Mouse (Mus musculus) intestine, postnatal 0 days (tissue): ENCODE measurements at regions not wholly inside any gene's neighbourhood (a gene's known extent, or its start where the extent isn't known, plus 50 kb on each side); places are given as distances from the start of the nearest gene placed in this dataset.

ENCODE experiments used
- ATAC-seq: fragments of 200-750 bp; cut with Nextera tagmentation; 2 replicates; pipeline ENCODE4 v1.8.0; 2017; ENCODE audit warnings: mild to moderate bottlenecking, moderate TSS enrichment, moderate library complexity
- H3K27ac ChIP-seq: fragments of 300-500 bp; sonication (generic); 2 replicates; pipeline ENCODE4 v1.5.1; 2014; ENCODE audit warnings: mild to moderate bottlenecking, low read depth, low read length, moderate library complexity
- H3K27me3 ChIP-seq: fragments of 300-500 bp; sonication (generic); replicated peaks from 2 replicates; pipeline ENCODE4 v1.6.1; 2014; ENCODE audit warnings: low read length, mixed read lengths; ENCODE audit not compliant: control insufficient read depth, insufficient read depth
- H3K36me3 ChIP-seq: fragments of 300-500 bp; sonication (generic); 2 replicates; pipeline ENCODE4 v1.6.1; 2014; ENCODE audit warnings: mild to moderate bottlenecking, moderate library complexity; ENCODE audit not compliant: control insufficient read depth, insufficient read depth
- H3K4me1 ChIP-seq: fragments of 300-500 bp; sonication (generic); replicated peaks from 2 replicates; pipeline ENCODE4 v1.6.1; 2014; ENCODE audit warnings: antibody characterized with exemption, low read length, mixed read lengths; ENCODE audit not compliant: control insufficient read depth, insufficient read depth
- H3K4me2 ChIP-seq: fragments of 300-500 bp; sonication (generic); replicated peaks from 2 replicates; pipeline ENCODE4 v1.6.1; 2014; ENCODE audit warnings: low read depth, mild to moderate bottlenecking, moderate library complexity
- H3K4me3 ChIP-seq: fragments of 300-500 bp; sonication (generic); 2 replicates; pipeline ENCODE4 v1.5.1; 2014; ENCODE audit warnings: low read depth, low read length
- H3K9ac ChIP-seq: fragments of 300-500 bp; sonication (generic); 2 replicates; pipeline ENCODE4 v1.6.1; 2014; ENCODE audit warnings: mild to moderate bottlenecking, low read depth, low read length
- H3K9me3 ChIP-seq: fragments of 300-500 bp; sonication (generic); 2 replicates; pipeline ENCODE4 v1.6.1; 2016; ENCODE audit warnings: mixed run types; ENCODE audit not compliant: control insufficient read depth
- CTCF ChIP-seq: sonication (generic); IDR thresholded peaks from 2 replicates; pipeline ENCODE4 v1.5.1; 2016; ENCODE audit warnings: low read depth, mild to moderate bottlenecking, control low read depth, antibody characterized with exemption, moderate library complexity
- WGBS: fragments of 180-500 bp; shearing (Covaris S2); extraction: QIAGEN DNeasy Blood & Tissue Kit; methylation state at CpG from one replicate; pipeline ENCODE4 v1.1.7; 2014; 5-methylcytosine and 5-hydroxymethylcytosine counted together

DNA sequence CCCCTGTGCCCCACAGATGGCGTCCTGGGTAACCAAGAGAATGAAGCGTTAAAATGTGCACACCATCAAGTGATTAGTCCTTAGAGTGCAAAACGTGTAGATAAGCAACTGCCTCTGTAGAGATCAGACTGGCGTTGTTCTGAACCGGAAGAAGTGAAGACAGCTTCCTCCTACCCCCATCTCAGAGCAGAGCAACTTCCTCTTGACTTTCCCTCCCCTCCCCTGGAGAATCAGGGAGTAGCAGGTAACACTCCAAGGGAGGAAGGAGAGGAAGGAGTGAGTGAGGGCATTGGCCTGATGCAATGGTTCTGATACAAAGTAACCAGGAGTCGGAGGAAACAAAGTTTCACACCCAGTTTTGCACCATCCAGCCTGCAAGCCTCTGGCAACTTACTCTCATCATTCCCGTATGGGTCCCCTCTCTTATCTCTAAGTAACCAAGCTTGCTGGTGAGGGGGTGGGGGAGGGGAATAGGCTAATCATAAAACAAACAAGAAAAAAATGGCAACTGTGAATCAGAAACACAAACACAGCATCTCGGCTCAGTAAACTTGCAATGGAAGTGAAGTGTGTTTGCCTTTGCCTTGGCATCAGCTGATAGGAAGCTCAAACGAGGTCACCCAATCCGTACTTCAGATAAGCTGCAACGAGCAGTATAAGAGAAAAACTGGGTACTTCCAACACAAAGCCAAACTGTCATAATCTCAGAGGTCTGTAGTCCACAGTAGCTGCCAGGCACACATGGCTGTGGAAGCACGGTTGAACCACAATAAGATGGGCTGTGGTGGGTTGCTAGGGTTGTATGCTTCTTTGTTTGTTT is 83.7 kb upstream of the Mon1b start:
- Histone ChIP-seq H3K4me3 (no peak overlapping the region), H3K4me2 (no peak overlapping the region), H3K27ac (no peak overlapping the region), H3K9me3 (no peaks in the 10 kb centered on the region), H3K9ac (no peak overlapping the region), H3K36me3 (no peaks in the 10 kb centered on the region), H3K27me3 (no peaks in the 10 kb centered on the region), H3K4me1 (no peaks in the 10 kb centered on the region)
- ATAC-seq, result no peak
- 58% methylated on average over 12 of the region's 12 CpGs for WGBS
- no peak for TF ChIP-seq CTCF

GRCm38 (mm10) chr8:113552826-113553225 is 82.6 kb upstream of the Mon1b start:
- WGBS, result 80% methylated on average over 5 of the region's 5 CpGs

DNA sequence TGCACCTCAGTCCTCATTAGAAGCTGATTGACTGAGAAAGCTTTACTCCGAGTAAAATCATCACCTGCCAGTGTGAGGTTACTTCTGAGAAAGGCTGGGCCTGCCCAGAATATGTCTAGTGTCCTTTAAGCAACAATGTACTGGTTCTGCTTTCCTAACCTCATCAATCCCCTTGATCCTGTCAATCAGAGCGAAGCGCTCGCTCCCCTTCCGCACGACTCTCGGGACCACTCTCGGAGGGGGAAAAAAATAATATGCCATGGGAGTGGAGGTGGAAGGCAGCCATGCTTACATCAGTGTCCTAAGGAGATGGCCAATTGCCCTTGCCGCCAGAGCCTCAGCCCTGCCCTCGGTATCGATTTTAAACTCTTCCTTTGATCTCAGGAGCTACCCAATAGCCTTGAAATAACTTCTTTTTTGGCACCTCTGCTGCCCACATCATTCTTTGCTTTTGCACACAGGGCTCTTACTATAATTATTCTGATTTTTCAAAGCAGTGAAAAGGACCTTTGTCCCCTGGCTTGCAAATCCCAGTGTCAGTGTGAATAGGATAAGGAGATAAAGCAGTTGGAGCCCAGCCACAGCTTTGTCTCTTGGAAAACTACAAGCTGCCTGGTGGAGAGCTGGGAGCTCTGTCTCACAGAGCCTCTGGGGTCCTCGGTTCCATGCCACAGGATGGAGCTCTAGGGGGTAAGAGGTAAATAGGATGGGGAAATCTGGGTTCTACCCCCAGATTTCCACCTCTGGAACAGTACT is 80.5 kb upstream of the Mon1b start:
- TF ChIP-seq CTCF, result no peak
- Histone ChIP-seq H3K4me2 (no peak overlapping the region), H3K27ac (no peak overlapping the region), H3K9me3 (no peaks in the 10 kb centered on the region), H3K36me3 (no peaks in the 10 kb centered on the region), H3K27me3 (no peaks in the 10 kb centered on the region), H3K4me3 (no peak overlapping the region), H3K4me1 (no peaks in the 10 kb centered on the region), H3K9ac (no peak overlapping the region)
- WGBS, result 45% methylated on average over 12 of the region's 12 CpGs
- ATAC-seq, result no peak

More at GRCm38 (mm10) chr8:113552826-113553225, 82.6 kb upstream of the Mon1b start:
- Histone ChIP-seq H3K9me3 (no peaks in the 10 kb centered on the region), H3K27me3 (no peaks in the 10 kb centered on the region), H3K4me2 (no peak overlapping the region), H3K27ac (no peak overlapping the region), H3K4me3 (no peak overlapping the region), H3K9ac (no peak overlapping the region), H3K36me3 (no peaks in the 10 kb centered on the region), H3K4me1 (no peaks in the 10 kb centered on the region)
- no peak for ATAC-seq
- TF ChIP-seq CTCF, result no peak

- no peak overlapping the region for H3K4me3 ChIP-seq
- no peak overlapping the region for H3K4me2 ChIP-seq
- no peaks in the 10 kb centered on the region for H3K36me3 ChIP-seq
- ATAC-seq, result no peak
- H3K4me1 ChIP-seq, result no peaks in the 10 kb centered on the region
- WGBS, result 39% methylated on average over 5 of the region's 5 CpGs
- no peaks in the 10 kb centered on the region for H3K27me3 ChIP-seq
- no peak for TF ChIP-seq CTCF
- no peaks in the 10 kb centered on the region for H3K9me3 ChIP-seq
- no peak overlapping the region for H3K9ac ChIP-seq
- H3K27ac ChIP-seq, result no peak overlapping the region
Measured at GRCm38 (mm10) chr8:113556994-113557393, 78.4 kb upstream of the Mon1b start.

DNA sequence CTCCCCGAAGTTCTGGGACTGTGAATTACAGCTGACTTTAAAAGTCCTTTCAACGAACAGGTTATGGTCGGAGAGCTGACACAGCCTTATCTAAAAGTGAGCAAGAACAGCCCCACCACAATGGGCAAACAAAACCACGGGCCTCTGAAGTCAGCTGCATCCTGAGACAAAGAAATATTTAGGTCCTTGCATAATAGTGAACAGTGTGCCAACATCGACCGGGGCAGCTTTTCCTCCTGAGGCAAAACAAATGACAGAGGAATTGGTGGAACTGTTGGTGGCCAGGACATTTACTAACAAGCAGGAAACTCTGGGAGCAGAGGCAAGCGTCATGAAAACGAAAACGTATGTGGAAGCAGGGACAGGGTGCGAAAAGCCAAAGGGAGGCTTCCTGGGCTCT is 54.3 kb upstream of the Mon1b start:
- ATAC-seq, result no peak
- no peaks in the 10 kb centered on the region for H3K27me3 ChIP-seq
- no peak for TF ChIP-seq CTCF
- H3K9me3 ChIP-seq, result no peaks in the 10 kb centered on the region
- no peak overlapping the region for H3K4me3 ChIP-seq
- H3K9ac ChIP-seq, result no peak overlapping the region
- H3K36me3 ChIP-seq, result no peaks in the 10 kb centered on the region
- H3K27ac ChIP-seq, result no peak overlapping the region
- H3K4me2 ChIP-seq, result no peak overlapping the region
- 24% methylated on average over 10 of the region's 10 CpGs for WGBS
- no peaks in the 10 kb centered on the region for H3K4me1 ChIP-seq

DNA sequence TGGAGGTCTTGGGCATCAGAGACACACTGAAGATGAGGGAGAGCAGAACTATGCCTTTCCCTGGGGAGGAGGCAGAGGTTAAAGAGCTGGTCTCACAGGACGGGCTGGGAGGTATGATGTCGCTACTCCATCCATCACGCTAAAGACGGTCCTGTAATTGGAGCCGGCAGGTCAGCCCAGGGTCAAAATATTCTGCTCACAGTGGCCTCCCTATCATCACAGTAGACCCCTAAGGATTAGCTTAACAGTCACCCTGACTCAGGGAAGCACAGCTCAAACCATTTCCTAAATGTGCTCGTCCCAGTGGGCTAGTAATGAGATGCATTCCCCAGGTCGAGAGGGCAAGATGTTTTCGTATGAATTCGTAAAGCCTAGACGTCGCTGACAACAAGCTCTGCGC is 53.7 kb upstream of the Mon1b start:
- no peak overlapping the region for H3K4me2 ChIP-seq

More for the DNA sequence above, 53.7 kb upstream of the Mon1b start:
- WGBS, result 38% methylated on average over 12 of the region's 12 CpGs
- no peaks in the 10 kb centered on the region for H3K9me3 ChIP-seq
- no peaks in the 10 kb centered on the region for H3K36me3 ChIP-seq
- no peak overlapping the region for H3K27ac ChIP-seq
- ATAC-seq, result no peak
- no peaks in the 10 kb centered on the region for H3K4me1 ChIP-seq
- H3K9ac ChIP-seq, result no peak overlapping the region
- no peak overlapping the region for H3K4me3 ChIP-seq
- no peak for TF ChIP-seq CTCF
- no peaks in the 10 kb centered on the region for H3K27me3 ChIP-seq
